Mouse (Mus musculus) brain, embryonic 14.5 days (tissue): Measurements from ENCODE around the gene Tcte3.
"Not testable (repeated sequence)": the region's sequence is repeated elsewhere in the genome, so short reads cannot be mapped to it uniquely, and the experiment has no call there.

ENCODE experiments used
- CTCF ChIP-seq: fragments of 200-500 bp; IDR thresholded peaks from 2 replicates; pipeline ENCODE4 v1.5.1; 2012; ENCODE audit warnings: inconsistent platforms, mild to moderate bottlenecking, moderate library complexity, borderline replicate concordance; ENCODE audit not compliant: insufficient read depth, insufficient read length; ENCODE audit errors: extremely low read depth
- POLR2A ChIP-seq: fragments of 200-500 bp; IDR thresholded peaks from 2 replicates; pipeline ENCODE4 v1.6.1; 2012; ENCODE audit warnings: mild to moderate bottlenecking, inconsistent platforms, borderline replicate concordance; ENCODE audit not compliant: poor library complexity, insufficient read depth, insufficient read length, severe bottlenecking; ENCODE audit errors: extremely low read depth

- TF ChIP-seq CTCF, POLR2A: not testable (repeated sequence)
Observed at GRCm38 (mm10) chr17:14992522-14993138, 48.7 kb downstream of the Tcte3 start.
